Mouse (Mus musculus): Measurements from ENCODE around the gene Fam110c. TPM values are rescaled to one million over a fixed set of nuclear protein-coding genes. Genes with fewer than 3 reads are reported as not detected.
"Not testable (repeated sequence)": the region's sequence is repeated elsewhere in the genome, so short reads cannot be mapped to it uniquely, and the experiment has no call there.

Gene Fam110c
- total RNA-seq (2021), result under 1 TPM in 1 of 2 experiments, not detected in 1; 0.07 TPM

GRCm38 (mm10) chr12:31073412-31074354 lies at the start of gene Fam110c:
Fam110c (plus strand) TSS chr12:31073861.
- DNase-seq (ENCODE audit: extremely low spot score in 1 of 2, low spot score in 1 of 2), result no peak

DNA sequence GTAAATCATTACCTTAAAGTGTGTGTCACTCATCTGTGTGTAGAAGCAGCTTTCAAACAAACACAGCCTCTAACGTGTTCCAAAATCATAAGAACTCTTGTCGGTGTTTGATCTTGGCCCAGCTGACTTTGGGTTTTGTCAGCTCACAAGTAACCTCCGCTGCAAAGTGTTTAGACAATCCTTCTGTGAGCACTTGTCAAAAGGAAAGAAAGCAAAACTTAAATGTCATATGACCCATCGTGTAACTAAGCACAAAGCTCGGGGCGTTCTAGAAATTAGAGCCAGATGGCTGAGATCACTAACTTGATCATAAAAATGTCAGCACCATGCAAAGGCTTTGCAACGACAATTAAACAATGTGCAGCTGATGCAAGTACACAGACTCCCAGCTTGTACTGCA lies 47.2 kb upstream of the Fam110c start:
- no peak for DNase-seq (ENCODE audit: extremely low spot score in 1 of 2, low spot score in 1 of 2)

DNA sequence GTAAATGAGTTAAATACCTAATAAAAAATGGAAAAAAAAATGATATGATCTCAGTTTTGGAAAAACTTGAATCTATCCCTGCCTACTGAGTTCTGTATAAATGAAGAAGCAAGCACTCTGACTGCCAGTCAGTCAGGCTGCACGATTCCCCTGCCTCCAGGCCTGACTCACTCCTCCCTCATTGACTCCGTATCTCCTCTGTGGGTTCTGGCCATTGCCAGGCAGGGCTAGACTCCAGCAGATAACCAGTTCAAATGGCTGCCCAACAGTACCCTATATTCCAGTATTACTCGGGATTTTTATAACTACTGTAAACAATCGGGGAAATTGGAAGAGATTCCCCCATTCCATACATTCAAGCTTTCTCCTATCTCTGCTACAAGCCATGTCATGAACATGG lies 21.6 kb upstream of the Fam110c start:
- DNase-seq (ENCODE audit: extremely low spot score in 1 of 2, low spot score in 1 of 2), result no peak

DNA sequence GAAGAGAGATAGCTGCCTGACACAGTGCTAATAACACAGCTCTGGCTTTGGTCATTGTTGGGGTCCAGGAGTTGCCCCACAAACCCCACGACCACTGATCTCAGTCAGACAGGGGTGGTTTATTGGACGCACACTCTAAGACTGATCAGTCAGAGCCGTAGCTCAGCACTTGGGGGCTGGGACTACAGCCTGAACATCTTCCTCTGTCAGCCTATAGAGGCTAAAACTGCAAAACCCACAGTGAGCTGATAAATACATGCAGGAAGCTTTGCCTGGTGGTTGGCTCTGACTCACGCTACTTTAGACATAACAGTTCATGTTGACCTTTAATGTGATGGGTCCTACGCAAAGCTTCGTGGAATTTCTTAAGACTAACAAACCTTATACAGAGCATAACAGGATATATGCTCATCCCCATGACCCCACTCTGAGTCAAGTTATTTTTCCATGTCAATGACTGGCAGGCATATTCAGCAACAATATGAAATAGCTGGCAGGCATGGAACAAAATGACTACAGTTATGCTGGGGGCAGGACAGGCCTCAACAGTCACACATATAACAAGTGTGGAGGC lies 17.3 kb upstream of the Fam110c start:
- DNase-seq (ENCODE audit: extremely low spot score in 1 of 2, low spot score in 1 of 2), result no peak

DNA sequence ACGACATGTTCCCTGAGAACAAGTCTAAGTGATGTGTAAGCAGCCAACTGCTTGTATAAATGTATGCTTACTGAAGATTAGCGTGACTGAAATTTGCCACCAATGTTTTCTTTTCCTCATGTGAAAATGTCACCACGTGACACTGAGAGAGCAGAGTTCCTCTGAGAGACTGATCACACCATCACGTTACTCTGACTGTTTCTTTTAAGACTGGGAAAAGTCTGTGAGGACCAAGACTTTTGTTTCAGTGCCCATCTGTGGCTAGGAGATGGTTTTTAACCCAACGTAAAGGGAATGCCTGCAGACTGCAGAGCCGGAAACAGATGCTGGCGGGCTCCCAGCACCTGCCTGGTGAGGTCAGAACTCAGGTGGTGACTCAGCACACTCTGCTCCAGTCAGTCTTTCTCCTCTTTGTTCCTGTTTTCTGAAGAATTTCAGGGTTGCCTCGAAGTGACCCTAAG lies 14.2 kb upstream of the Fam110c start:
- no peak for DNase-seq (ENCODE audit: extremely low spot score in 1 of 2, low spot score in 1 of 2)

DNA sequence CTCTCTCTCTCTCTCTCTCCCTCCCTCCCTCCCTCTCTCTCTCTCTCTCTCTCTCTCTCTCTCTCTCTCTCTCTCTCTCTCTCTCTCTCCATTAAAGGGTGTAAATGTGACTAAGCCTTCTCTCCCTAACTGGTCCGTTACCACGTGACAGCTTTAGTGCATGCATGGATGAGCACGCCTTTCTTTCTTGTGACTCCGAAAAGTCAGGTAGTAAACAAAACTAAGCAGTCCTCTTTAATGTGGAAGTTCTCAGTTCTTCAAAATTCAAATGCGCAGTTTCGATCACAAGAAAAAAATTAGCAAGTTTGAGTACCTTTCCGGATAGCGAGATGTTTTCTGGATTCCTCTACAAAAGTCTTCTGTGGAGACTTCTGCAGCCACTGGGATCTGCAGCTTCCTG lies 13.4 kb upstream of the Fam110c start:
- DNase-seq (ENCODE audit: extremely low spot score in 1 of 2, low spot score in 1 of 2), result no peak

DNA sequence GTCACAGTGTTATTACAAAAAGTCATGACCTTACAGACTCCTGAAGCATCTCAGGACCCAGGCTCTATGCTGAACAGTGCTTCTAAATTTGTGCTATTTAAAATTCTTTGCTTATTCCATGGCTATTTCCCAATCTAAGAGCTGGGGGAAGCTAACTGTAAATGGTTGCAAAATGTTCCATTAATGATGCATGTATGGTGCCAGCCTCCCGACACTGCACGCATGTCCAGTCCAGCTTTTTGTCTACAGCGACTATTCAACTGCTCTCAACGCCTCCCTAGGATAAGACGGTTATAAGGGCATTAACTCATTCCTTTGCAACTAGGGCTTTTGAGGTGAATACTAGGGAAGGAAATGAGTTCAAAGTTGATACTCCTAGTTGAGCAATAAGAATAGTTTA lies 2.4 kb upstream of the Fam110c start:
- no peak for DNase-seq (ENCODE audit: extremely low spot score in 1 of 2, low spot score in 1 of 2)

DNA sequence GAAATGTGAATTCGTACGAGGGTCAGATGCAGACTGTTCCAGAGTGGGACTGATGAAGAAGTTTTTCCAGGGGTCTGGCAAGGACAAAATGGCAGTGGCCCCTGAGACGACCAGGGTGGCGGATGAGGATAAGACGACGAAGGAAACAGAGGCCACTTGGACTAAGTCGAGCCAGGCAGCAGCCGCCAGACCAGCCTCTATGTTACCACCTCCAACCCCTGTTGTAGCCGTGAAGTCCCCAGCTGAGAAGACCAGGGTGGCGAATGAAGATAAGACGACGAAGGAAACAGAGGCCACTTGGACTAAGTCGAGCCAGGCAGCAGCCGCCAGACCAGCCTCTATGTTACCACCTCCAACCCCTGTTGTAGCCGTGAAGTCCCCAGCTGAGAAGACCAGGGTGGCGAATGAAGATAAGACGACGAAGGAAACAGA lies 710 bp downstream of the Fam110c start:
- DNase-seq (ENCODE audit: extremely low spot score in 1 of 2, low spot score in 1 of 2), result not testable (repeated sequence)

DNA sequence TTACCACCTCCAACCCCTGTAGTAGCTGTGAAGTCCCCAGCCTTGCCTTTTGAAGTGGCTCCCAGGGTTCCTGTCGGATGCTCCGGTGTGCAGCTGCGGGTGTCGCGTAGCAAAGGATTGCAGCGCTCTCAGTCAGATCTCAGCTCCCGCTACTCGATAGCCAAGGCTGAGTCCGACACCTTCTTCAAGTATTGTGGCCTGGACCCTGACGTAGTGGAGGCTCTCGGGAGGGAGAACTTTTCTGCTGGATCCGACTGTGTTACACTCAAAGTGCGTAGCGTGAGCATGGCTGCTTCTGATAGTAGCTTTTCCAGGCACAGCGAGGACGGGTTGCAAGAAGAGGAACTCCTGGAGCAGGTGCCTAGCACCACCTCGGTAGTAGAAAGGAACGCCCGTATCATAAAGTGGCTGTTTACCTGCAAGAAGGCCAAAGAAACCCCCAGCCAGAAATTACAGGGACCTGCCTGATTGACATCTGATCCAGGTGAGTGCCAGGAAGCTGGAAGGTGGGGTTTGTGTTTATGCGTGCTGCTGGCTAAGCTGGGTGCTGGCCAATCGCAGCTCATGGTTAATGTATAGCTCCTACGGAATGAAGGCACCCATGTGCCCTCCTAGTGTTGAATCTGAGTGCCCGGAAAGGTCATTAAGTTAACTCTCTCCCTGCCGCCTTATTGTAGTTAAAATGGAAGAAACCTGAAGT lies 1.3 kb downstream of the Fam110c start:
- peak in 1 of 2 experiments; percentile 6 for DNase-seq (ENCODE audit: extremely low spot score in 1 of 2, low spot score in 1 of 2)

- DNase-seq (ENCODE audit: extremely low spot score in 1 of 2, low spot score in 1 of 2), result no peak
Observed at GRCm38 (mm10) chr12:31077020-31077419, 3.4 kb downstream of the Fam110c start.

DNA sequence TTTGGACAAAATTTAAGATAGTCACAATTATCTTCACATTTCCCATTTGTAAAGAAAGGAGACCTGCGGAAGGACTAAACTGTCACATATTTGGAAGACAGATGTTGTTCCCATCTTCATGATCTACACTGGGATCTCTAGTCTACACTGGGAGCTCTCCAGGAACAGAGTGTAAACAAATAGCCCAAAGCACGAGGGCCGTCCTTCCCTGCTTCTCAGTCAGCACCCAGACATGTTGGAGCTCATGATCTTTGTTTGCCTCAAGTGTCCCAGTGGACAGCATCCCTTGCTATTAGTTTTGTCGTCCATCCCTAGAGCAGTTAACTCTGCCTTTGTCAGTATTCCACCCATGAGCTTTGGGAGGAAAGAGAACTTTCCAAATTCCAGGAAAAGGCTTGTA lies 4.4 kb downstream of the Fam110c start:
- no peak for DNase-seq (ENCODE audit: extremely low spot score in 1 of 2, low spot score in 1 of 2)

- no peak for DNase-seq (ENCODE audit: extremely low spot score in 1 of 2, low spot score in 1 of 2)
Observed at GRCm38 (mm10) chr12:31080352-31080751, 6.7 kb downstream of the Fam110c start.

DNA sequence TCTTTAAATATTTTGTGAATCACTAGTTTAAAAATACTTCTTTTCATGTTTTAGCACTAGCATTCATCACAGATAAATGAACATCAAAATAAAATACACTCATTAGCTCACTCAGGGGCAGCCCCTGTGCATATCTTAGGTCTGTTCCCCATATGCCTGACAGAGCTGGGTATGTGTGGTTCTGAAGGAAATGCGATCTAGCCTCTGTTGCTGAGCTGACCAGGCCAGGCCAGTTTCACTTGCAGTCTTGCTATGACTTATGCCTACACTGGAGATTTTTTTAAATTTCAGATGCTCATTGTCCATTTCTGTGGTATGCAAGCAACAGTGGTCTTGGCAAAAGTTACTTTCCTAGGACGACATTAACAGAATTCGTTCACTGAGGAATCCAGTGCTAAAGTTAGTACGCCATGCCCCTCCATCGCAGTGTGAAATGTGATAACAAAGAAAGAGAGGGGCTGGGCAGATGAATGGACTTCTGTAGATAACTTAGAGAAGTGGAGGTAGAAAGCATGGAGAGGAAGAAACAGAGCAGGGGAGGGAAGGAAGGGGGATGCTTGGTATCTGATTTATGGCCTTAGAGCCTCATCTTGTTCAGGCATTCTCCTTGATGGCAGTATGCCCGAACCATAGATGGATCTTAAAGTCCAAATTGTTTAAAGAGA lies 7.4 kb downstream of the Fam110c start:
- DNase-seq (ENCODE audit: extremely low spot score in 1 of 2, low spot score in 1 of 2), result no peak

DNA sequence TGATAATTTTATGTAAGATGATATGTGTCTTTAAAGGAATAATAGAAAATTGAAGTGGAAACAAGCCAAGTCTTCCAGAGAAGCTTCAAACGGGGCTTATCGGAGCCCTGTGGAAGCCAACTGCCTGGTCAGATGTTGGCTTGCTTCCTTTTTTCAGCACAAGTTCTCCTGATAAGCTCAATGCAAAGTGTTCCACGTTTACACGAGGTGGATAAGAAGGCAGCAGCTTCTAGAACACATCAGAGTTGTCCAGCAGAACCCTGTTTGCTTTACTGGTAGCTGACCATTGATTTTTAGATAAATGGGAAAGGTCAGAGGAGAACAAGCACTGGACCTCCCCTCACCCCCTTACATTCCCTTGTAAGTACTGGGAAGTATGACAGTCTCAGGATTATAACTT lies 9.3 kb downstream of the Fam110c start:
- no peak for DNase-seq (ENCODE audit: extremely low spot score in 1 of 2, low spot score in 1 of 2)

DNA sequence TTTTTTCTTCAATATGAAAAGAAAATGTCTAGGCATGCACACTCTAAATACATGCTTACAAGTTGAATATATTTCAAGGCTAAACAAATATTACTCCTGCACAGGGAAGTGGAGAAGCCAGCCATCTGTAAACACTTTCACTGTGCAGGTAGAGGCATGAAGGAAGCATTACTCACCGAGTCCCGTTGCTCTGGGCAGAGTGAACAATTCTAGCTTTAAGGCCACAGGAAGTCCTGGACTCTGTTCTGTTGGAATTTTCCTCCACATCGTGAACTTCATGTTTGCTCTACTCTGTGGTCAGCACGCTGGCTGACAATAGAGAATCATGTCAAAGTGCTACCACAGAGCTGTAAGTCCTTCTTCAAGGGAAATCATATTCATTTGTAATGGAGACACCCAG lies 9.7 kb downstream of the Fam110c start:
- DNase-seq (ENCODE audit: extremely low spot score in 1 of 2, low spot score in 1 of 2), result no peak

- no peak for DNase-seq (ENCODE audit: extremely low spot score in 1 of 2, low spot score in 1 of 2)
Observed at GRCm38 (mm10) chr12:31087060-31087459, 13.4 kb downstream of the Fam110c start.

GRCm38 (mm10) chr12:31090401-31090800 lies 16.7 kb downstream of the Fam110c start:
- DNase-seq (ENCODE audit: extremely low spot score in 1 of 2, low spot score in 1 of 2), result no peak

GRCm38 (mm10) chr12:31090882-31091640 lies 17.4 kb downstream of the Fam110c start:
- DNase-seq (ENCODE audit: extremely low spot score in 1 of 2, low spot score in 1 of 2), result no peak

GRCm38 (mm10) chr12:31092481-31092880 lies 18.8 kb downstream of the Fam110c start:
- no peak for DNase-seq (ENCODE audit: extremely low spot score in 1 of 2, low spot score in 1 of 2)

DNA sequence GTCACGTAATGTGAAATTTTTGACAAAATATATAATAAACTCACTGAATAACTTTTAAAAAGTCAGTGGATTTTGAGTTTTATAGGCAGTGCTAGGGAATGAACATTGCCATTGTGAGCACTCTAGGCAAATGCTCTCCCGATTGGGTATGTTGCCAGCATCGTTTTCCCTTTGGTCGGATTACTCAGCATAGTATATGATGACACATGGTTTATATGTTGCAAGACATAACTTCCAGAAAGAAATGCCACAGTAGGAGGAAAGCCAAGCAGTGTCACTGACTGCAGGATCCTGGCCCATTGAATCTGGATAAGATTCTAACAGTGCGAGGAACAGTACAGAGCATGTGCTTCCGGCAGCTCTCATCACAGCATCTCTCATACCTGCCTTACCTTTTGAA lies 23.5 kb downstream of the Fam110c start:
- DNase-seq (ENCODE audit: extremely low spot score in 1 of 2, low spot score in 1 of 2), result no peak

Data from layer of hippocampus, postnatal 25 days (tissue).